Mouse (Mus musculus) cerebellum, postnatal 25 days (tissue): Measurements from ENCODE around the gene Pikfyve.
A peak's percentile ranks its signal among the peaks of the same experiment; 100 is the strongest.
"Not testable (repeated sequence)": the region's sequence is repeated elsewhere in the genome, so short reads cannot be mapped to it uniquely, and the experiment has no call there.

ENCODE experiments used
- DNase-seq, 2 experiments: peaks; one replicate each; pipeline ENCODE4 v3.0.0; 2021; ENCODE audit warnings: mixed read lengths in 2 of 2

The Pikfyve gene

GRCm38 (mm10) chr1:65185524-65186205, 818 bp upstream of the Pikfyve start:
- peak in 1 of 2 experiments; percentile 38 for DNase-seq

- no peak for DNase-seq
Measured at GRCm38 (mm10) chr1:65187074-65187430, 569 bp downstream of the Pikfyve start.

- DNase-seq: no peak
Measured at GRCm38 (mm10) chr1:65190172-65190571, 3.7 kb downstream of the Pikfyve start.

- no peak for DNase-seq
Measured at GRCm38 (mm10) chr1:65193226-65193625, 6.7 kb downstream of the Pikfyve start.

- no peak for DNase-seq
Measured at GRCm38 (mm10) chr1:65198425-65198824, 11.9 kb downstream of the Pikfyve start.

GRCm38 (mm10) chr1:65198861-65199260, 12.4 kb downstream of the Pikfyve start:
- DNase-seq: no peak

- DNase-seq: no peak
Measured at GRCm38 (mm10) chr1:65204299-65204698, 17.8 kb downstream of the Pikfyve start.

- DNase-seq: peak in 1 of 2 experiments; percentile 12
Measured at GRCm38 (mm10) chr1:65213214-65213613, 26.7 kb downstream of the Pikfyve start.

GRCm38 (mm10) chr1:65217567-65217966, 31.1 kb downstream of the Pikfyve start:
- peak in 1 of 2 experiments; percentile 7 for DNase-seq

GRCm38 (mm10) chr1:65217972-65218371, 31.5 kb downstream of the Pikfyve start:
- DNase-seq: no peak

GRCm38 (mm10) chr1:65223654-65224053, 37.2 kb downstream of the Pikfyve start:
- no peak for DNase-seq

- no peak for DNase-seq
Measured at GRCm38 (mm10) chr1:65227681-65228080, 41.2 kb downstream of the Pikfyve start.

GRCm38 (mm10) chr1:65229768-65230167, 43.3 kb downstream of the Pikfyve start:
- not testable (repeated sequence) for DNase-seq

- no peak for DNase-seq
Measured at GRCm38 (mm10) chr1:65230566-65230965, 44.1 kb downstream of the Pikfyve start.

GRCm38 (mm10) chr1:65237712-65238111, 51.2 kb downstream of the Pikfyve start:
- no peak for DNase-seq

- no peak for DNase-seq
Measured at GRCm38 (mm10) chr1:65245637-65246036, 59.2 kb downstream of the Pikfyve start.

GRCm38 (mm10) chr1:65280461-65280860, 94.0 kb downstream of the Pikfyve start:
- no peak for DNase-seq

- no peak for DNase-seq
Measured at GRCm38 (mm10) chr1:65281756-65282155, 95.3 kb downstream of the Pikfyve start, which contains the start of gene Pth2r. Gene Pth2r (plus strand): TSS chr1:65282056.

GRCm38 (mm10) chr1:65282766-65283165, 96.3 kb downstream of the Pikfyve start:
- DNase-seq: peak; percentile 54 to 75

GRCm38 (mm10) chr1:65308476-65308875, 122.0 kb downstream of the Pikfyve start:
- no peak for DNase-seq

- peak; percentile 54 to 59 for DNase-seq
Measured at GRCm38 (mm10) chr1:65311214-65311933, 124.9 kb downstream of the Pikfyve start.

GRCm38 (mm10) chr1:65312118-65312517, 125.6 kb downstream of the Pikfyve start:
- DNase-seq: peak; percentile 21 to 70

GRCm38 (mm10) chr1:65312896-65313295, 126.4 kb downstream of the Pikfyve start:
- DNase-seq: peak in 1 of 2 experiments; percentile 47
